Mouse (Mus musculus) MEL (cell line): ENCODE measurements around the gene Ttpal. TPM values are rescaled to one million over a fixed set of nuclear protein-coding genes. Genes with fewer than 3 reads are reported as not detected.

Experiments used
- DNase-seq: peaks from one replicate; pipeline ENCODE4 v3.0.0; 2011; ENCODE audit warnings: low read depth, low spot score
- H3K27ac ChIP-seq: 2 replicates; pipeline ENCODE4 v1.5.1; 2012; ENCODE audit warnings: low read depth, mild to moderate bottlenecking, control low read depth, low read length, moderate library complexity; ENCODE audit not compliant: control insufficient read depth
- H3K27me3 ChIP-seq, 2 experiments: fragments of 150-350 bp in 1 of 2; sonication (generic) in 1 of 2; 2 replicates each; pipeline ENCODE4 v1.6.1; 2012; ENCODE audit warnings: low read length in 2 of 2, mild to moderate bottlenecking in 2 of 2, improper control_type of control experiment in 1 of 2, moderate library complexity in 1 of 2; ENCODE audit not compliant: insufficient read depth in 2 of 2, control insufficient read depth in 1 of 2
- H3K36me3 ChIP-seq, 2 experiments: 2 replicates each; pipeline ENCODE4 v1.6.1; 2012 to 2014; ENCODE audit warnings: low read length in 2 of 2, improper control_type of control experiment in 1 of 2, inconsistent platforms in 1 of 2, mild to moderate bottlenecking in 1 of 2; ENCODE audit not compliant: insufficient read depth in 2 of 2, control insufficient read depth in 1 of 2
- H3K4me1 ChIP-seq, 2 experiments: fragments of 150-350 bp in 1 of 2; sonication (generic) in 1 of 2; 2 replicates each; pipeline ENCODE4 v1.6.1; 2012; ENCODE audit warnings: low read length in 2 of 2, improper control_type of control experiment in 1 of 2, mild to moderate bottlenecking in 1 of 2; ENCODE audit not compliant: insufficient read depth in 2 of 2, control insufficient read depth in 1 of 2
- H3K4me3 ChIP-seq, 2 experiments: fragments of 150-350 bp in 1 of 2; sonication (generic) in 1 of 2; 2 replicates each; pipeline ENCODE4 v1.5.1; 2012; ENCODE audit warnings: low read depth in 2 of 2, low read length in 2 of 2, mild to moderate bottlenecking in 2 of 2, moderate library complexity in 2 of 2, control low read depth in 1 of 2, improper control_type of control experiment in 1 of 2; ENCODE audit not compliant: control insufficient read depth in 1 of 2, insufficient read depth in 1 of 2
- H3K79me2 ChIP-seq: 2 replicates; pipeline ENCODE4 v1.6.1; 2012; ENCODE audit warnings: mild to moderate bottlenecking, low read length, moderate library complexity; ENCODE audit not compliant: control insufficient read depth, poor library complexity, insufficient read depth
- H3K9ac ChIP-seq: 2 replicates; pipeline ENCODE4 v1.6.1; 2012; ENCODE audit warnings: low read depth, mild to moderate bottlenecking, control low read depth, low read length, moderate library complexity; ENCODE audit not compliant: control insufficient read depth, poor library complexity, severe bottlenecking
- H3K9me3 ChIP-seq: fragments of 150-350 bp; sonication (generic); replicated peaks from 2 replicates; pipeline ENCODE4 v1.6.1; 2012; ENCODE audit warnings: mild to moderate bottlenecking, low read length, improper control_type of control experiment, moderate library complexity; ENCODE audit not compliant: insufficient read depth
- CHD1 ChIP-seq: IDR thresholded peaks from 2 replicates; pipeline ENCODE4 v1.6.1; 2012; ENCODE audit warnings: low read depth, mild to moderate bottlenecking, inconsistent platforms, low read length, improper control_type of control experiment
- CHD2 ChIP-seq: IDR thresholded peaks from 2 replicates; pipeline ENCODE4 v1.6.1; 2011; ENCODE audit warnings: low read length, improper control_type of control experiment
- CTCF ChIP-seq, 3 experiments: IDR thresholded peaks in 2 of 3; conservative IDR thresholded peaks in 1 of 3; 2 replicates each; pipeline ENCODE4 v1.5.1; 2011 to 2012; ENCODE audit warnings: low read length in 3 of 3, low read depth in 2 of 3, mild to moderate bottlenecking in 2 of 3, improper control_type of control experiment in 1 of 3, inconsistent platforms in 1 of 3, mixed read lengths in 1 of 3, moderate library complexity in 1 of 3; ENCODE audit not compliant: control insufficient read depth in 1 of 3, insufficient read depth in 1 of 3, poor library complexity in 1 of 3, severe bottlenecking in 1 of 3
- E2F4 ChIP-seq: IDR thresholded peaks from 2 replicates; pipeline ENCODE4 v1.6.1; 2011; ENCODE audit warnings: low read depth, low read length, improper control_type of control experiment, borderline replicate concordance
- ELF1 ChIP-seq: IDR thresholded peaks from 2 replicates; pipeline ENCODE4 v1.6.1; 2014; ENCODE audit warnings: low read depth, mild to moderate bottlenecking, inconsistent platforms, low read length, improper control_type of control experiment, moderate library complexity
- EP300 ChIP-seq, 2 experiments: IDR thresholded peaks; 2 replicates each; pipeline ENCODE4 v1.6.1; 2011; ENCODE audit warnings: improper control_type of control experiment in 2 of 2, low read length in 2 of 2, low read depth in 1 of 2, mild to moderate bottlenecking in 1 of 2
- ETS1 ChIP-seq: IDR thresholded peaks from 2 replicates; pipeline ENCODE4 v1.6.1; 2012; ENCODE audit warnings: low read depth, mild to moderate bottlenecking, inconsistent platforms, low read length, improper control_type of control experiment, moderate library complexity
- GATA1 ChIP-seq: IDR thresholded peaks from 2 replicates; pipeline ENCODE4 v1.6.1; 2011; ENCODE audit warnings: low read depth, low read length, improper control_type of control experiment
- JUND ChIP-seq: IDR thresholded peaks from 2 replicates; pipeline ENCODE4 v1.6.1; 2011; ENCODE audit warnings: low read depth, mild to moderate bottlenecking, improper control_type of control experiment, low read length
- MAX ChIP-seq: IDR thresholded peaks from 2 replicates; pipeline ENCODE4 v1.6.1; 2011; ENCODE audit warnings: low read length, improper control_type of control experiment
- MAZ ChIP-seq: IDR thresholded peaks from 2 replicates; pipeline ENCODE4 v1.6.1; 2012; ENCODE audit warnings: low read depth, mild to moderate bottlenecking, inconsistent platforms, low read length, improper control_type of control experiment
- MEF2A ChIP-seq: IDR thresholded peaks from 2 replicates; pipeline ENCODE4 v1.6.1; 2014; ENCODE audit warnings: low read depth, mild to moderate bottlenecking, inconsistent platforms, low read length, improper control_type of control experiment; ENCODE audit not compliant: poor library complexity, insufficient replicate concordance, severe bottlenecking; ENCODE audit errors: extremely low read depth
- MXI1 ChIP-seq: IDR thresholded peaks from 2 replicates; pipeline ENCODE4 v1.6.1; 2011; ENCODE audit warnings: mild to moderate bottlenecking, low read depth, low read length, improper control_type of control experiment
- MYC ChIP-seq: IDR thresholded peaks from 2 replicates; pipeline ENCODE4 v1.6.1; 2011; ENCODE audit warnings: low read depth, mild to moderate bottlenecking, low read length, improper control_type of control experiment, moderate library complexity
- NRF1 ChIP-seq: IDR thresholded peaks from 2 replicates; pipeline ENCODE4 v1.6.1; 2014; ENCODE audit warnings: low read depth, mild to moderate bottlenecking, inconsistent platforms, low read length, improper control_type of control experiment, moderate library complexity; ENCODE audit not compliant: poor library complexity, insufficient read depth, severe bottlenecking
- POLR2A ChIP-seq, 2 experiments: IDR thresholded peaks; 2 replicates each; pipeline ENCODE4 v1.6.1; 2011 to 2012; ENCODE audit warnings: low read length in 2 of 2, mild to moderate bottlenecking in 2 of 2, control low read depth in 1 of 2, improper control_type of control experiment in 1 of 2, low read depth in 1 of 2, moderate library complexity in 1 of 2; ENCODE audit not compliant: control insufficient read depth in 1 of 2, insufficient read depth in 1 of 2, poor library complexity in 1 of 2
- RAD21 ChIP-seq: IDR thresholded peaks from 2 replicates; pipeline ENCODE4 v1.6.1; 2011; ENCODE audit warnings: mild to moderate bottlenecking, low read depth, low read length, improper control_type of control experiment
- RCOR1 ChIP-seq: IDR thresholded peaks from 2 replicates; pipeline ENCODE4 v1.6.1; 2012; ENCODE audit warnings: low read depth, mild to moderate bottlenecking, inconsistent platforms, low read length, improper control_type of control experiment
- SIN3A ChIP-seq: IDR thresholded peaks from 2 replicates; pipeline ENCODE4 v1.6.1; 2012; ENCODE audit warnings: low read length, improper control_type of control experiment, inconsistent platforms
- SMC3 ChIP-seq: IDR thresholded peaks from 2 replicates; pipeline ENCODE4 v1.6.1; 2011; ENCODE audit warnings: low read depth, low read length, improper control_type of control experiment
- TAL1 ChIP-seq: IDR thresholded peaks from 2 replicates; pipeline ENCODE4 v1.6.1; 2012; ENCODE audit warnings: mild to moderate bottlenecking, inconsistent platforms, low read length, moderate library complexity, mixed read lengths
- TCF12 ChIP-seq: IDR thresholded peaks from 2 replicates; pipeline ENCODE4 v1.6.1; 2014; ENCODE audit warnings: low read depth, mild to moderate bottlenecking, inconsistent platforms, low read length, improper control_type of control experiment, moderate library complexity
- UBTF ChIP-seq: IDR thresholded peaks from 2 replicates; pipeline ENCODE4 v1.6.1; 2012; ENCODE audit warnings: low read depth, mild to moderate bottlenecking, inconsistent platforms, low read length, improper control_type of control experiment, moderate library complexity, borderline replicate concordance; ENCODE audit not compliant: insufficient read depth
- USF2 ChIP-seq, 2 experiments: IDR thresholded peaks; 2 replicates each; pipeline ENCODE4 v1.6.1; 2011 to 2012; ENCODE audit warnings: improper control_type of control experiment in 2 of 2, low read length in 2 of 2, borderline replicate concordance in 1 of 2, inconsistent platforms in 1 of 2, low read depth in 1 of 2, mild to moderate bottlenecking in 1 of 2; ENCODE audit not compliant: insufficient read depth in 1 of 2
- ZNF384 ChIP-seq: IDR thresholded peaks from 2 replicates; pipeline ENCODE4 v1.6.1; 2012; ENCODE audit warnings: low read depth, mild to moderate bottlenecking, inconsistent platforms, low read length, improper control_type of control experiment
- polyA plus RNA-seq, 2 experiments: library from polyadenylated mRNA; stranded (reverse) in 1 of 2; unstranded in 1 of 2; fragments of >175 nt in 1 of 2; fragments of >200 nt in 1 of 2; gene quantifications; 2 replicates each; pipeline versions ENCODE4 v1.2.1 to v1.2.4; 2012; ENCODE audit warnings: low replicate concordance in 2 of 2, low read depth in 1 of 2; ENCODE audit not compliant: insufficient read length in 2 of 2, insufficient read depth in 1 of 2, missing spikeins in 1 of 2
- total RNA-seq: library from RNA; depleted of rRNA; stranded (reverse); fragments of 300-350 nt; gene quantifications from 2 replicates; pipeline ENCODE4 v1.2.3, GENCODE M21; 2012

Gene Ttpal
- total and polyA plus RNA-seq, 3 experiments: 18.9 to 20.4 TPM; not detected in 1

GRCm38 (mm10) chr2:163643576-163643971 is 41.5 kb downstream of the Ttpal start (continued):
- TF ChIP-seq MEF2A (no peak), TCF12 (no peak), ETS1 (0 out of 2 replicates have a peak, but pooled peaks have one; percentile 7)
- TF ChIP-seq, all 39 proteins: peak for 10

GRCm38 (mm10) chr2:163644047-163644446 is 41.9 kb downstream of the Ttpal start:
- TF ChIP-seq CTCF (IDR thresholded peaks at IDR 0.05 in 2 of 3, conservative IDR thresholded peaks at IDR 0.05 in 1 of 3; ENCODE audit: control insufficient read depth in 1 of 3, insufficient read depth in 1 of 3, low read depth in 2 of 3, low read length in 3 of 3, poor library complexity in 1 of 3, severe bottlenecking in 1 of 3) (peak in 1 of 3 experiments; percentile 2; a peak in 1 of 6 replicates), MYC (no peak), EP300 (IDR thresholded peaks at IDR 0.05; ENCODE audit: low read depth in 1 of 2, low read length in 2 of 2) (0 out of 4 replicates have a peak, but pooled peaks of 1 of the 2 experiments have one; percentile 3), SIN3A (no peak), GATA1 (no peak), UBTF (no peak), CHD1 (peak; percentile 98), SMC3 (0 out of 2 replicates have a peak, but pooled peaks have one; percentile 2), RAD21 (no peak)
- peak overlapping the region; percentile 78 to 86 for H3K4me3 ChIP-seq
- peak overlapping the region; percentile 94 for H3K9ac ChIP-seq
- H3K9me3 ChIP-seq: no peaks in the 10 kb centered on the region
- peak overlapping the region; percentile 100 for H3K27ac ChIP-seq
- H3K36me3 ChIP-seq: peaks cover 17 to 38% of the 10 kb centered on the region in 2 experiments
- peak; percentile 66 for DNase-seq
- peaks cover 54% of the 10 kb centered on the region for H3K79me2 ChIP-seq
- H3K27me3 ChIP-seq: no peaks in the 10 kb centered on the region
- peaks cover 9 to 26% of the 10 kb centered on the region in 2 experiments; a peak in 3 of 4 replicates for H3K4me1 ChIP-seq

GRCm38 (mm10) chr2:163644575-163645385 is 42.7 kb downstream of the Ttpal start, which contains the start of gene Serinc3:
Gene Serinc3 (minus strand): TSS chr2:163645131.
- Histone ChIP-seq H3K4me3 (peak within 1 kb of the TSS; percentile 78 to 86), H3K27ac (peak within 1 kb of the TSS; percentile 100), H3K4me1 (peaks cover 5 to 24% of the 10 kb centered on the region in 2 experiments; a peak in 3 of 4 replicates), H3K9me3 (no peaks in the 10 kb centered on the region), H3K27me3 (no peaks in the 10 kb centered on the region), H3K79me2 (peaks cover 49% of the 10 kb centered on the region), H3K9ac (peak within 1 kb of the TSS; percentile 94), H3K36me3 (peaks cover 10 to 31% of the 10 kb centered on the region in 2 experiments)
- peak; percentile 98 for DNase-seq
- TF ChIP-seq ELF1 (peak; percentile 85), NRF1 (no peak; the same call in 1 of the 2 replicates), EP300 (IDR thresholded peaks at IDR 0.05; ENCODE audit: low read depth in 1 of 2, low read length in 2 of 2) (no peak; a peak in 1 of 4 replicates), CHD2 (no peak), E2F4 (peak; percentile 64; the same call in 1 of the 2 replicates), CTCF (IDR thresholded peaks at IDR 0.05 in 2 of 3, conservative IDR thresholded peaks at IDR 0.05 in 1 of 3; ENCODE audit: control insufficient read depth in 1 of 3, insufficient read depth in 1 of 3, low read depth in 2 of 3, low read length in 3 of 3, poor library complexity in 1 of 3, severe bottlenecking in 1 of 3) (peak; percentile 30 to 38 (median 37); a peak in 5 of 6 replicates), RCOR1 (peak; percentile 1; the same call in 1 of the 2 replicates), SMC3 (no peak), MAX (peak; percentile 16; the same call in 1 of the 2 replicates), JUND (no peak), MAZ (peak; percentile 71), USF2 (IDR thresholded peaks at IDR 0.05; ENCODE audit: borderline replicate concordance in 1 of 2, insufficient read depth in 1 of 2, low read depth in 1 of 2, low read length in 2 of 2) (no peak), POLR2A (IDR thresholded peaks at IDR 0.05; ENCODE audit: control insufficient read depth in 1 of 2, insufficient read depth in 1 of 2, low read depth in 1 of 2, low read length in 2 of 2, poor library complexity in 1 of 2) (peak; percentile 86 to 97), ZNF384 (0 out of 2 replicates have a peak, but pooled peaks have one; percentile 21), CHD1 (0 out of 2 replicates have a peak, but pooled peaks have one; percentile 22), MXI1 (peak; percentile 83), TAL1 (no peak), MYC (0 out of 2 replicates have a peak, but pooled peaks have one; percentile 41)
